Mouse (Mus musculus): ENCODE measurements at regions not wholly inside any gene's neighbourhood (a gene's known extent, or its start where the extent isn't known, plus 50 kb on each side); places are given as distances from the start of the nearest gene placed in this dataset.

DNA sequence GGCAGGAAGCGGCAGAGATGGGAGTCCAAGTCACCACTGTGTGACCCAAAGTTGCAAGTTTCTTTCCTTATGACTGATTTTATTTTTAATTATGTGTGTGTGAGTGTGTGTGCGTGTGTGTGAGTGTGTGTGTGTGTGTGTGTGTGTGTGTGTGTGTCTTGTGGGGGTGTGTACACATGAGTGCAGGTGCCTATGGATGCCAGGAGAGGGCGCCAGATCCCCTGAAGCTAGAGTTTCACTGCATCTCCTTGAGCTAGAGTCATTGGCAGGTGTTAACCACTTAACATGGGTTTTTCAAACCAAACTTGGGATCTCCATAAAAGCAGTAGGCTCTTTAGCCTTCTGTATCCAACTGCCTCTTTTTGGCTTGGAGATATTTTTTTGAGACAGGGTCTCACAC, 156.2 kb upstream of the Sdk2 start:
- TF ChIP-seq CTCF (IDR thresholded peaks at IDR 0.05; ENCODE audit: control insufficient read depth, insufficient read depth, insufficient replicate concordance, low read depth, low read length) (peak; percentile 53; the same call in 1 of the 2 replicates), POLR2A (IDR thresholded peaks at IDR 0.05; ENCODE audit: control insufficient read depth, low read depth, low read length) (no peak)
